In genomic region chr17:30279684-30280083, GRCm38 (mm10) we compare ENCODE assay signal across 16 mouse cellular contexts.
A peak's percentile ranks its signal among the peaks of the same experiment; 100 is the strongest.
DNase-seq lines count a peak whose midpoint lies in the region; ATAC-seq and TF ChIP-seq lines count a peak whose summit lies in the region.
"Had no signal": no experiment of that assay in that cellular context is flagged by ENCODE, and none has a peak within 500 bp of the region (broad histone marks: within the 10 kb centered on the region; RNA-seq: fewer than 3 reads in every experiment).

No protein-coding gene starts in this region.

- H3K27ac ChIP-seq in layer of hippocampus, adult 2 months, result peak overlapping the region; percentile 76
- peak overlapping the region; percentile 49; the same call in 1 of the 2 replicates for H3K27ac ChIP-seq in forebrain, embryonic 13.5 days
- H3K27ac ChIP-seq in hindbrain, embryonic 14.5 days, result peak overlapping the region; percentile 65; the same call in 1 of the 2 replicates
- H3K27ac ChIP-seq: limb, embryonic 13.5 days; liver, embryonic 15.5 days; stomach, embryonic 15.5 days had no signal

- H3K36me3 ChIP-seq in forebrain, embryonic 13.5 days (ENCODE audit: poor library complexity, severe bottlenecking), result peaks cover 1% of the 10 kb centered on the region; the same call in 1 of the 2 replicates
- H3K36me3 ChIP-seq in hindbrain, embryonic 14.5 days (replicated peaks; ENCODE audit: control insufficient read depth, insufficient read depth), result 0 out of 2 replicates have a peak, but pooled peaks cover under 1% of the 10 kb centered on the region
- H3K36me3 ChIP-seq: limb, embryonic 13.5 days; liver, embryonic 15.5 days; stomach, embryonic 15.5 days had no signal

- H3K4me2 ChIP-seq in forebrain, embryonic 13.5 days, result peak overlapping the region; percentile 33
- H3K4me2 ChIP-seq in hindbrain, embryonic 14.5 days (replicated peaks), result no peak overlapping the region
- H3K4me2 ChIP-seq: heart, embryonic 13.5 days; limb, embryonic 13.5 days; stomach, embryonic 15.5 days had no signal

- TF ChIP-seq CTCF in layer of hippocampus, adult 2 months (conservative IDR thresholded peaks at IDR 0.05), result no peak

- peak; percentile 61; the same call in 1 of the 2 replicates for ATAC-seq in forebrain, embryonic 13.5 days
- ATAC-seq in hindbrain, embryonic 14.5 days (ENCODE audit: low FRiP score), result no peak

- peaks cover 29% of the 10 kb centered on the region for H3K4me1 ChIP-seq in forebrain, embryonic 13.5 days
- H3K4me1 ChIP-seq in hindbrain, embryonic 14.5 days (replicated peaks; ENCODE audit: control insufficient read depth, insufficient read depth, low read length), result peaks cover 18% of the 10 kb centered on the region
- H3K4me1 ChIP-seq: stomach, embryonic 15.5 days had no signal

- H3K4me3 ChIP-seq in layer of hippocampus, adult 2 months, result no peak overlapping the region
- no peak overlapping the region for H3K4me3 ChIP-seq in forebrain, embryonic 13.5 days
- H3K4me3 ChIP-seq in hindbrain, embryonic 14.5 days (replicated peaks; ENCODE audit: low read length), result no peak overlapping the region
- H3K4me3 ChIP-seq: erythroblast, embryonic 14.5 days; heart, embryonic 13.5 days; limb, embryonic 13.5 days; liver, embryonic 15.5 days; stomach, embryonic 15.5 days had no signal

- H3K27me3 ChIP-seq in forebrain, embryonic 13.5 days, result peaks cover 18% of the 10 kb centered on the region
- H3K27me3 ChIP-seq in hindbrain, embryonic 14.5 days (ENCODE audit: control insufficient read depth, insufficient read depth, low read length), result no peaks in the 10 kb centered on the region
- H3K27me3 ChIP-seq: heart, embryonic 13.5 days; limb, embryonic 13.5 days; liver, embryonic 15.5 days; stomach, embryonic 15.5 days had no signal

- no peak overlapping the region for H3K9ac ChIP-seq in forebrain, embryonic 13.5 days
- no peak overlapping the region for H3K9ac ChIP-seq in hindbrain, embryonic 14.5 days
- H3K9ac ChIP-seq: heart, embryonic 13.5 days; limb, embryonic 13.5 days; liver, embryonic 15.5 days; stomach, embryonic 15.5 days had no signal

- WGBS in forebrain, embryonic 13.5 days, result 3% methylated on average over 5 of the region's 5 CpGs
- 15% methylated on average over 5 of the region's 5 CpGs for WGBS in hindbrain, embryonic 14.5 days

- no peak for DNase-seq in layer of hippocampus, adult 2 months (ENCODE audit: low spot score in 2 of 2)
- no peak for DNase-seq in layer of hippocampus, postnatal 25 days (ENCODE audit: extremely low spot score in 1 of 2, low spot score in 1 of 2)
- no peak for DNase-seq in hindbrain, embryonic 14.5 days (ENCODE audit: low spot score)
- DNase-seq in retina, postnatal 1 day, result peak; percentile 59
- DNase-seq in thymus, adult 18-20 months, result no peak
- DNase-seq in adrenal gland, postnatal 10 days, result no peak
- DNase-seq: cerebellum, postnatal 14 days; kidney, adult 18-20 months; kidney, postnatal 25 days; layer of hippocampus, adult 9-11 months had no signal

- no peaks in the 10 kb centered on the region for H3K9me3 ChIP-seq in forebrain, embryonic 13.5 days (replicated peaks)
- H3K9me3 ChIP-seq in hindbrain, embryonic 14.5 days (ENCODE audit: control insufficient read depth, low read length), result no peaks in the 10 kb centered on the region
- H3K9me3 ChIP-seq: heart, embryonic 13.5 days; limb, embryonic 13.5 days; liver, embryonic 15.5 days; stomach, embryonic 15.5 days had no signal
